Mouse (Mus musculus) B cell, adult 2 months (primary cell): ENCODE measurements around the gene Sdf2l1.
"Not testable (repeated sequence)": the region's sequence is repeated elsewhere in the genome, so short reads cannot be mapped to it uniquely, and the experiment has no call there.

ENCODE experiments used
- DNase-seq, 2 experiments: peaks; one replicate each; pipeline ENCODE4 v3.0.0; 2022

Gene Sdf2l1

DNA sequence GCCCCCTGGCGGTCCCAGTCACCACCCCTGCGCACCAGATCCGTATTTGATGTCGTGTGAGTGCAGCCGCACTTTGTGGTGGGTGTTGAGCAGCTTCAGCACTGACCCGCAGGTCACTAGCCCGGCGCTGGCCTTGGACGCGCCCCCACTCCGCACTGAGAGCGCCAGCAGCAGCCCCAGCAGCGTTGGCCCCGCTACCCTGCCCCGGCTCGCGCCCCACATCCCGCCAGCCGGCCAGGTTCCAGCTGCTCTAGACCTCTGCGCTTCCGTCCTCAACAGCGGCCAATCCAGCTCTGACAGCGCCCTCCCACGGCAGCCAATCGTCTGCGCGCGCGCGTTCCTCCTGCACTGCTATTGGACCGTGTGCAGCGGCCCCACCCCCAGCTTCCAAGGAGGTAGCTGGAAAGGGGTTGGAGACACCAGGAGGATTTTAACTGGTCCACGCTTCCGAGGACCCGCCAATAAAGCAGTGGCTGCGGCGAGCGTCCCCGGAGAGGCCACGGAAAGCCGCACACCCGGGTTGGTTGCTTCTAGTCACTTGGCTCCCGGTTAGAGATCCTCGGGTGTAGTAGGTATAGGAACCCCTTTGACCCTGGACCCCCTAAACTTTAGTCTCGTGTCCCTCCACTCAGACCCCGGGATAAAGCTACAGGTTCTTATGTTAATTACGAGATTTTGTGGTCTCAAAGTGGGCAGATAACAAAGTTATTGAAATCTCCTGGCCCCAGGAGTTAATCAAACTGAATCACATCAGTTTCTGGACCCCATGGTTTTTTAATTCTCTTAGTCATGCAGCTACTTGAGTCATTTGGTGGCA lies at the start of gene Sdf2l1:
Gene Sdf2l1, minus strand, starts transcription at position 295 of the 817 bp plus-strand sequence.
- peak; percentile 94 to 95 for DNase-seq

GRCm38 (mm10) chr16:17181382-17181781 lies 49.2 kb upstream of the Sdf2l1 start:
- peak; percentile 57 to 63 for DNase-seq

DNA sequence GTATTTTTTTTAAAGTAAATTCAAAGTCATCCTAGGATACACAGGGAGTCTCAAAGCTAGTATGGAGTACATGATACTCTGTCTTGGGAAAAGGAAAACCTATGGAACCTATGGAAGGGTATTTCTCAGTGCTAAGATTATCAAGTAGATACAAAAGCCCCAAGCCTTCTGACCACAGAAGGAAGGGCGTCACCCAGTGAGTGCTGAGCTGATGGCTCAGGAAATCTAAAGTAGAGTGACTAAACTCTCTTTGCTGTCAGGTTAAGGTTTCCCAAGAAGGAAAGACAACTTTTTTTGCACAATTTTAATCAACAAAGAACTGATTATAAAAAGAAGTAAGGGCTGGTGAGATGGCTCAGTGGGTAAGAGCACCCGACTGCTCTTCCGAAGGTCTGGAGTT lies 47.5 kb upstream of the Sdf2l1 start:
- DNase-seq, result no peak

- DNase-seq, result no peak
Measured at GRCm38 (mm10) chr16:17177623-17178170, 45.5 kb upstream of the Sdf2l1 start.

GRCm38 (mm10) chr16:17175765-17176164 lies 43.6 kb upstream of the Sdf2l1 start:
- DNase-seq, result no peak

DNA sequence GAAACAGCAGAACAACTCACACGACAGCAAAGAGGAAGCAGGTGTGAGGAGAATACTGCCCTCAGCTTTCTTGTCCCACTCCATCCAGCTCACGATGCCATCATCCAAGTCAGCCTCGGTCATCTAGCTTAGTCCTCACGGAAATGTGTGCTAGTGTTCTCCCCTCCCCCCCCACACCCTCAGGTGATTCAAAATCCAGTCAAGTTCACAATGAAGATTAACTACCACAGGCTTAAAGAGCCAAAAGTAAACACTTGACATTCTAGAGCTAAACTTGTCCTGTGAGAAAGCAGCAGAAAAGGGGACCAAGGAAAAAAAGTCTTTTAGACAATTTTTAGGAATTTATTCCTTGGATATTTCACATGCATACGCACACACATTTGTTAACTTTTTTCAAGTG lies 35.9 kb upstream of the Sdf2l1 start:
- DNase-seq, result no peak

- no peak for DNase-seq
Measured at GRCm38 (mm10) chr16:17167179-17167578, 35.0 kb upstream of the Sdf2l1 start.

DNA sequence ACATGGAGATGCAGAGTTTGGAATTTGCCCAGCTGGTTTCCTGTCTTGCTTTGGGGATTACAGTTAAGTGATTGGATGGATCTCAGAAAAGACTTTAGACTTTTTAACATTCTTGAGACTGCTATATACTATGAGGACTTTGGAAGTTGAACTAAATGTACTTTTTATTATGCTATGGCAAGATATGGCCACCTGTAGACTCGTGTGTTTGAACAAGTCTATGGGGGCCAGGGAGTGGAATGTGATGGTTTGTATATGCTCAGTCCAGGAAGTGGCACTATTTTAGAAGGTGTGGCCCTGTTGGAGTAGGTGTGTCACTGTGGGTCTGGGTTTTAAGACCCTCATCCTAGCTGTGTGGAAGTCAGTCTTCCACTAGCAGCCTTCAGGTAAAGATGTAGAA lies 33.3 kb upstream of the Sdf2l1 start:
- DNase-seq, result not testable (repeated sequence)

- DNase-seq, result no peak
Measured at GRCm38 (mm10) chr16:17154346-17154745, 22.2 kb upstream of the Sdf2l1 start.

DNA sequence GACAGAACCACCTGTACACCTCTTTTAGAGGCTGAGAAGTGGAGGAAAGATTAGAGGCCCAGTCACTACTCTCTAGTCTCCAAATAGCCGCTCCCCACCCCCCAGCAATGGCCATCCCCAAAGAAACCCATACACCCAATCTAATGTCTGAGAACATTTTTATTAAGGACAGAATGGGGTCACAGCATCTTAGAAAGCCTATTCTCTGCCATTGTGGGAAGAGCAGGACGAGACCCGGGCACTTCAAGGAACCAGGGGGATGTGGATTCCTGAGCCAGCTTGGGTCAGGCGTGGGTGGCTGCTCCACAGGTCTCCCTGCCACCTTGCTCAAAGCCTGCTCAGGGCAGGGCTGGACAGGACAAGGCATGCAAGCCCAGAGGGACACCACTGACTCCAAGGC lies 19.7 kb upstream of the Sdf2l1 start:
- DNase-seq, result no peak

DNA sequence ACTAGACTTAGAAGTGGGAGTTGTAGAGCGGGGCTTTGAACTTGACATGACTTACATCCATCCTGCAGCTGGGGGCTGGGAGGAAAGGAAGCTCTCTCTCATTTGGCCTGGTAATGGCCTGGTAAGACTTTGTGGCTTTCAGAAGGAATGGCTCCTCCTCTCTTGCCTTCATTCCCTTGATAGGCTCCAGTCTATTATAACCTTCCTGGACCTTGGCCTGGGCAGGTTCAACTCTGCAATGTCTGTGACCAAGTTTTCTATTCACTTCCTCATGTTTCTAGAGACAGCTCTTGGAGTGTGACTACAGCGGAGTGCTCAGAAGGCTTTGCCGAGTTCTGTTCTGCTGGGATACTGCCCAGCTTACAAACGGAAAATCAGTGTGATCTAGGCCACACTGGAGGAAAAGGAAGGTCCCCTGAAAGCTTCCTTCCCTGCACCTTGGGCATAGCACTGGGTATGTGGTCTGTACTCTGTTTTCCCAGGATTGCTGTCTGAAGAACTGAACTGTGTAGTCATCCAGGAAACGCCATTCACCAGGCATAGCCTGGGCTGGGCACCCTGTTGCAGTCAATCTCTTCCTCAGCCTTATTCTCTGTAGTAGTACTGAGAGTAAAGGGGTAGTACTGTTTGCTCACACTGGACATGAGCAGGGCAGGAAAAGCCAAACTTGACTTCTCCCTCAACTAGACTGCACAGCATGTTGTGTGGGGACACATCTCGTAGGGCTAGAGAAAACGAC lies 18.5 kb upstream of the Sdf2l1 start:
- DNase-seq, result no peak

DNA sequence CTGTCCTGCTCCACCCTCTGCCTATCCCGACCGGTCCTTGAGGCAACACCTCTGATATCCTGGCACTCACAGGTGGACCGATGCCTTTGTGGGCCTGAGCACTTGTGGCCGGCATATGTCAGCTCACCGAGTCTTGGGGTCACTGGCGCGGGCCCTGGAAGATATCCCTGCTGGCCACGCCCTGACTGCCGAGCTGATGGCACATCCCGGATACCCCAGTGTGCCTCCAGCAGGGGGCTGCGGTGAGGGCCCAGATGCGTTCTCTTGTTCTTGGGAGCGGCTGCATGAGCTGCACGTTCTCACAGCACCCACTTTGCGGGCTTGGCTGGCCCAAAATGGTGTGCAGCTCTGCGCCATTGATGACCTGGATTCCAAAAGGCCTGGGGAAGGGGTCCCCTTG lies 15.9 kb upstream of the Sdf2l1 start:
- DNase-seq, result peak; percentile 10 to 22

DNA sequence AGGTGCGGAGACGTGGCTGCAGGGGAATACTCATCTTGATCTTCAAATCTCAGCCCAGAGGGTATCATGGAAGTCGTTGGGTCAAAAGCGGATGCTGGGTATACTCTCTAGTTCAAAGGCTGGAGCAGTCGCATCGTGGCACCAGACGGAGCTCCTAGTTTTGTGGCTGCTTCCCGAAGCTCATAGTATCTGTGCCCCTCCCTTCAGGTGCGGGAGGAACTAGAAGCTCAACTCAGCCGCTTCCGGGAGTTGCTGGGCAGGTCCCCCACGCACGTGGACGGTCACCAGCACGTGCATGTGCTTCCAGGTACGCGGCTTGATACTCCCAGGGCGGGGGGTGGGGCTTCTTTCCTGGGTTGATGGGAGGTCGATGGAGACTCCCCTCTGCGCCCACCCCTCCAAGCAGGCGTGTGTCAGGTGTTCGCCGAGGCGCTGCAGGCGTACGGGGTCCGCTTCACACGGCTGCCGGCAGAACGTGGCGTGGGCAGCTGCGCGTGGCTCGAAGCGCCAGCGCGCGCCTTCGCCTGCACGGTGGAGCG lies 15.3 kb upstream of the Sdf2l1 start:
- peak; percentile 42 to 45 for DNase-seq

DNA sequence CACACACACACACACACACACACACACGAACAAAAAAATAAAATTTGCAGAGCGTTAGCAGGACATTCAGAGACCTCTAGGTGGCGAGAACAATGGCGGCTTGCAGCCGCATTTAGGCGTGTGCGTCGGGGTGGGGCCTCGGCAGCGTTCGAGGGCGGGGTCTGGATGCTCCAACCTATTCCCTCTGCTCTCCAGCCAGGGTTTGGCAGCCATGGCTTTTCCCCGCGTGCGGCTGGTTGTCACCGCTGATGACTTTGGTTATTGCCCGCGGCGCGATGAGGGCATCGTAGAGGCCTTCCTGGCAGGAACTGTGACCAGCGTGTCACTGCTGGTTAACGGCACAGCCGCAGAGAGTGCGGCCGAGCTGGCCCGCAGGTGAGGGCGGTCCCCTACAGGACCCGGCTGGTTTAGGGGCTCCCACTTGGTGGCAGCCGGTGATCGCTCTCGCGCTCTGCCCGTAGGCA lies 14.6 kb upstream of the Sdf2l1 start, which contains the start of gene Ccdc116:
Gene Ccdc116, minus strand, starts transcription at position 458 of the 464 bp plus-strand sequence.
- DNase-seq, result peak; percentile 84

DNA sequence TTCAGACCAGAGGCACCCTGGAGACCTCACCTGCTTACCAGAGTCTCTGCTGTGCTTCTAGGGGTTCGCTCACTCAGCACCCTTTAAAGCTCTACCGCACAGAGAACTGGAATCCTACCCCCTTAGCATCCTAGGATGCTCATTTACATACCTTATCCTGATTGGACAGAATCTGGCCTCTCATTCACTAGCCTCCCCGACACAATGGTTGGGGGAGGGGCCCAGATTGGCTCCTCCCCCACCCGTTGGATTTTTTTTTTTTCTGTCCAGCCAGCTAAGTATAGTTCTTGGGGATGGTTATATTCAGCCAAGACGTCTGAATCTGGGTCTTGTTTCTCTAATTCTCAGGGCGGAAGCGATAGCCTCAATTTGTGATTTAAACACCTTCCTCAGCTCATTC lies 12.2 kb upstream of the Sdf2l1 start, which contains the start of gene Ydjc:
Gene Ydjc, plus strand, starts transcription at position 283 of the 400 bp plus-strand sequence.
- DNase-seq, result no peak

- DNase-seq, result no peak
Measured at GRCm38 (mm10) chr16:17137355-17137754, 5.2 kb upstream of the Sdf2l1 start.

GRCm38 (mm10) chr16:17132906-17133200 lies 670 bp upstream of the Sdf2l1 start:
- DNase-seq, result no peak

- DNase-seq, result peak; percentile 39 to 44
Measured at GRCm38 (mm10) chr16:17131191-17132088, 743 bp downstream of the Sdf2l1 start.

DNA sequence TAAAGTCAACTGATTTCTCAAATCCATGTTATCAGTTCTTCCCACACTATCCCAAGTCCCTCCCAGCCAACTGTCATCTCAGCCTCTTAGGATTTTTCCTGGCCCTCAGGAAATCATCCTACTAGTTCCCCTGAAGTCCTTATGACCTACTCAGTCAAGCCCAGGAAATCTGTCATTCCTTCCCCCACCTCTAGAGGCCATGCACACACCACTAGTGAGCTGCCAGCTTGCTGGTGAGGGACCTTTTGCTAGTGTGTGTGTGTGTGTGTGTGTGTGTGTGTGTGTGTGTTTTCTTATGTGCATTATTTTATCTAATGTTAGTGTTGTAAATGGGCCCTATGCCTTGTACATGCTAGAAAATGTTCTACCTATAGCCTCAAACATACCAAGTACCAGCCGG lies 4.9 kb downstream of the Sdf2l1 start:
- DNase-seq, result peak; percentile 70 to 72

DNA sequence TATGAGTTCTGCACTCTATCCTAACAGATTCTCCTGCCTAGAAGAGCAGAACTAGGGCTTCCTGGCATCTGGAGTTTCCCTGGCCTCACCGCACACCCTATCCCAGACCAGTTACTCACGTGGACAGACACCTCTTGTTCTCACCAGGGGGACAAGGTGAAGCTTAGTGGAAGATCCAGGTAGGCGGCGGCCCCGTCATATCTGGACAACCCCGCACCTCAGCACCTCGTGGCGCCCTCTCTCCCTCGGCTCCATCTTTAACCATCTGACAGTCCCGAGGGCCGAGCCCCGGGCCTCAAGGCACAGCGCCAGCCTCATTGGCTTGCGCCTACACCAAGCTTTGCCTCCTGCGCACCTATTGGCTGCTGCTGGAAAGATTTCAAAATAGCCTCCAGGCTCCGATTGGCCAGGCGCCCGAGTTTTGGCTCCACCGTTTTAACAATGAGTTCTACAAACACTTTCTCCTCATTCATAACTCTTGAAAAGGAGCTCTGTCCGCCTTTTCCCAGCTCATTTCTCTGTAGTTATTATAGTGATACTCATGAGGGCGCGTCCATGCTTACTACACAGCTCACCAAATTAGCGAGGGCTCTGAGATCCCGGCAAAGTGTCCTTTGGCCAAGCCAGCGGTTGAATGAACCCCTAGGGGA lies 7.2 kb downstream of the Sdf2l1 start, which contains the start of gene 2610318N02Rik:
Gene 2610318N02Rik, minus strand, starts transcription at position 297 of the 650 bp plus-strand sequence.
- DNase-seq, result peak; percentile 69 to 72

- DNase-seq, result peak in 1 of 2 experiments; percentile 12
Measured at GRCm38 (mm10) chr16:17124119-17124870, 7.9 kb downstream of the Sdf2l1 start.
